Mouse (Mus musculus) limb, embryonic 14.5 days (tissue): ENCODE measurements around the gene Gm4869. TPM values are rescaled to one million over a fixed set of nuclear protein-coding genes. Genes with fewer than 3 reads are reported as not detected.
A peak's percentile ranks its signal among the peaks of the same experiment; 100 is the strongest.

Source experiments
- ATAC-seq: fragments of 200-750 bp; cut with Nextera tagmentation; 2 replicates; pipeline ENCODE4 v1.8.0; 2017; ENCODE audit warnings: low read depth, moderate number of reproducible peaks, moderate TSS enrichment; ENCODE audit not compliant: low FRiP score
- DNase-seq: peaks from one replicate; pipeline ENCODE4 v3.0.0-alpha.2; 2015; ENCODE audit warnings: low spot score
- H3K27ac ChIP-seq: fragments of 300-500 bp; sonication (generic); replicated peaks from 2 replicates; pipeline ENCODE4 v1.5.1; 2014; ENCODE audit warnings: low read depth, mild to moderate bottlenecking, low read length, moderate library complexity, mixed read lengths
- H3K27me3 ChIP-seq: fragments of 300-500 bp; sonication (generic); 2 replicates; pipeline ENCODE4 v1.6.1; 2014; ENCODE audit warnings: low read length, mixed read lengths; ENCODE audit not compliant: control insufficient read depth, insufficient read depth
- H3K36me3 ChIP-seq: fragments of 300-500 bp; sonication (generic); 2 replicates; pipeline ENCODE4 v1.6.1; 2014; ENCODE audit warnings: mild to moderate bottlenecking, low read length, moderate library complexity, mixed read lengths; ENCODE audit not compliant: control insufficient read depth, insufficient read depth
- H3K4me1 ChIP-seq: fragments of 300-500 bp; sonication (generic); 2 replicates; pipeline ENCODE4 v1.6.1; 2014; ENCODE audit warnings: antibody characterized with exemption, low read length, mixed read lengths; ENCODE audit not compliant: control insufficient read depth, insufficient read depth
- H3K4me2 ChIP-seq: fragments of 300-500 bp; sonication (generic); replicated peaks from 2 replicates; pipeline ENCODE4 v1.6.1; 2014; ENCODE audit warnings: low read depth, mild to moderate bottlenecking, low read length, moderate library complexity; ENCODE audit not compliant: severe bottlenecking
- H3K4me3 ChIP-seq: fragments of 300-500 bp; sonication (generic); replicated peaks from 2 replicates; pipeline ENCODE4 v1.5.1; 2014; ENCODE audit warnings: low read length
- H3K9ac ChIP-seq: fragments of 300-500 bp; sonication (generic); 2 replicates; pipeline ENCODE4 v1.6.1; 2014; ENCODE audit warnings: mild to moderate bottlenecking, low read depth, low read length, moderate library complexity; ENCODE audit not compliant: severe bottlenecking
- H3K9me3 ChIP-seq: fragments of 300-500 bp; sonication (generic); 2 replicates; pipeline ENCODE4 v1.6.1; 2016; ENCODE audit warnings: low read length; ENCODE audit not compliant: control insufficient read depth
- POLR2A ChIP-seq: fragments of 200-500 bp; IDR thresholded peaks from 2 replicates; pipeline ENCODE4 v1.8.0; 2012; ENCODE audit warnings: inconsistent platforms, mild to moderate bottlenecking, moderate library complexity, borderline replicate concordance; ENCODE audit not compliant: insufficient read depth, insufficient read length; ENCODE audit errors: extremely low read depth
- WGBS: fragments of 180-500 bp; shearing (Covaris S2); extraction: QIAGEN DNeasy Blood & Tissue Kit; methylation state at CpG from one replicate; pipeline ENCODE4 v1.1.7; 2014; 5-methylcytosine and 5-hydroxymethylcytosine counted together
- polyA plus RNA-seq, 2 experiments: library from polyadenylated mRNA; depleted of rRNA in 1 of 2; stranded (reverse) in 1 of 2; unstranded in 1 of 2; fragments of >200 nt; fragmentation: Nextera tagmentation in 1 of 2; extraction: Ambion mirVana in 1 of 2; gene quantifications; 2 replicates each; pipeline versions ENCODE4 v1.2.1 to v1.2.3; 2012 to 2014

Gm4869 gene
- polyA plus RNA-seq, 2 experiments, result 0.13 TPM; not detected in 1

DNA sequence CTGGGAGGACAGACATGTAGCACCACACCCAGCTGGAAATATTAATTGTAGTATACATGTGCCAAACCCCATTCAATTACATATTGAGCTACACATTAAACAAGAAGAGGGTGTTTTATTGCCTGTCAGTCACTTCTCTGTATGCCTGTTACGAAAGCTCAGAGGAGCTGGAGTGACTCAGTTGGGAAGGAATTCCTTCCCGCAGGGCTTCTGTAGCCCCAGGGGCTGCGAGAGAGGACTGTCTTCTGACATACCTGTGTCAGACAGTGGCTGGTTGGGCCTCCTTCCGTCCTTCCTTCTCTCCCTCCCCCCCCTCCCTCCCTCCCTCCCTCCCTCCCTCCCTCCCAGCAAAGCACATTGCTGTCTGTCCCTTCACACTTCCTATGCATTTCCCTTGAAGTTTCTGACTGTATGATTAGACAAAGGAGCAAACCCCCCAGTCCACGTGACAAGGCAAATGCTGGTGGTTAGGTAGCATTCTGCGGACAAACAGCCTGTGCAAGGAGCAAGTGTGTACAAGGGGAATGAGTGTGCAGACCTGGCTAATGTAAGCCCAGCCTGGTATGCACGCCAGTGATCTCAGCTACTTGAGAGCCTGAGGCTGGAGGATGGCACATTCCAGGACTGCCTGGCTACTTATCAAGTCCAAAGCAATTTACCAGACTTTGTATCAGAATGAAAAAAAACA is 69.5 kb downstream of the Gm4869 start:
- H3K27ac ChIP-seq, result no peak overlapping the region
- H3K4me3 ChIP-seq, result no peak overlapping the region
- H3K9me3 ChIP-seq, result no peaks in the 10 kb centered on the region
- no peak overlapping the region for H3K9ac ChIP-seq
- WGBS, result 45% methylated on average over 7 of the region's 7 CpGs
- H3K4me1 ChIP-seq, result peaks cover 4% of the 10 kb centered on the region; the same call in 1 of the 2 replicates
- ATAC-seq (peak; percentile 34; the same call in 1 of the 2 replicates), DNase-seq (peak; percentile 46)
- H3K27me3 ChIP-seq, result no peaks in the 10 kb centered on the region
- no peak for TF ChIP-seq POLR2A
- H3K4me2 ChIP-seq, result no peak overlapping the region
- H3K36me3 ChIP-seq, result peaks cover 2% of the 10 kb centered on the region; the same call in 1 of the 2 replicates

DNA sequence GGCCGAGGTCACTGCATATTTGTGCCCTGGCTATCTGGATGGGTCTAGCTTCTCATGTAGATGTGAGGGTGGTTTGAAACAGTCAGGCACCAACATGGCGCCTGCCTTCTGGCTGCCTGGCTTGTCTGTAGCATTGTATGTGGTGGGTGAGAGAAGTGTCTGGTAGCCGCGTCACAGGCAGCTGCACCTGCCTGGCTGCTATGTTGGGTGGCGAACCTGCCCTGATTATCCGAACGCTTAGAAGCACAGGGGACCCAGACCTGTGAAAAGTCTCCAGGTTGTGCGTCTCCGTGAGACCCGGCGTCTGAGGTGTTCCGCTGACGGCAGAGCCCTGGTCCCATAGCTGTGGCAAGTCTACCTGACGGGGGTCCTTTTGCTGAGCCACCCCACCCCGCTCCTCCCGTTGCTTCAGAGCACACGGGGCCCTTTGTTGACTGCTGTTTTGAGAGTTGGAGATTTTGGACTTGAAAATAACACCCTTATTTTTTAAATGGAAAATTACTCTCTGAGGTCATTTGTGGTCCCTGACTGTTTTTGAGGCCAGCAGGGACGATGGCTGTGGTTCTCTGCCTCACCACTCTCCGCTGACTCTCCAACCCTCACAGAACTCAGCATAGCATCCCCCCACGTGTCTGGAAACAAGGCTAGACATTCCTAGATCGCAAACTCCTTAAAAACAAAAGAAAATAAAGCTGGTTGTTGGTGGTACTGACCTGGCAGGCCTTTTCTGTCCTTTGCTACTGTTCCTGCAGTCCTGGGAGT is 71.9 kb downstream of the Gm4869 start:
- ATAC-seq, result no peak

DNA sequence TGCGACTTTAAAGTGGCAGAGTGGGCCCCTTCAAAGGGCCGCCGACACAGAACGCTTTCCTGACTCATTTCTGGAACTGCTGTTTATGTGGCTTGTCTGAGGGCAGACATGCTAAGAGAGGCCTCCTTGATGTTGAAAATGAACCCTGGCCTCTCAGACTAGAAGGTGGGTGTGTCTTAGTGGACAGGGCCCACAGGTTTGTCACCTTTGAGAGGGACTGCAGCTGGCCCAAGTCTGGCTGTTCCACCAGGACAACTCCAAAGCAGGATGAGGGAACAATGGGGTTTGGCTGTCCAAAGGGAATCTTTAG is 72.4 kb downstream of the Gm4869 start:
- Histone ChIP-seq H3K4me1 (peaks cover 3% of the 10 kb centered on the region; the same call in 1 of the 2 replicates), H3K9ac (no peak overlapping the region), H3K36me3 (peaks cover 6% of the 10 kb centered on the region; the same call in 1 of the 2 replicates), H3K9me3 (no peaks in the 10 kb centered on the region), H3K27ac (no peak overlapping the region), H3K27me3 (no peaks in the 10 kb centered on the region), H3K4me2 (no peak overlapping the region), H3K4me3 (no peak overlapping the region)
- no peak for TF ChIP-seq POLR2A
- WGBS, result 78% methylated on average over 4 of the region's 4 CpGs
- ATAC-seq, result no peak
- no peak for DNase-seq

More for the DNA sequence above, 71.9 kb downstream of the Gm4869 start:
- peaks cover 4% of the 10 kb centered on the region; the same call in 1 of the 2 replicates for H3K36me3 ChIP-seq
- no peak overlapping the region for H3K9ac ChIP-seq
- no peak overlapping the region for H3K4me3 ChIP-seq
- TF ChIP-seq POLR2A, result no peak
- WGBS, result 86% methylated on average over 21 of the region's 21 CpGs
- H3K27ac ChIP-seq, result no peak overlapping the region
- no peaks in the 10 kb centered on the region for H3K9me3 ChIP-seq
- H3K4me1 ChIP-seq, result peaks cover 3% of the 10 kb centered on the region; the same call in 1 of the 2 replicates
- no peak for DNase-seq
- no peaks in the 10 kb centered on the region for H3K27me3 ChIP-seq
- no peak overlapping the region for H3K4me2 ChIP-seq

DNA sequence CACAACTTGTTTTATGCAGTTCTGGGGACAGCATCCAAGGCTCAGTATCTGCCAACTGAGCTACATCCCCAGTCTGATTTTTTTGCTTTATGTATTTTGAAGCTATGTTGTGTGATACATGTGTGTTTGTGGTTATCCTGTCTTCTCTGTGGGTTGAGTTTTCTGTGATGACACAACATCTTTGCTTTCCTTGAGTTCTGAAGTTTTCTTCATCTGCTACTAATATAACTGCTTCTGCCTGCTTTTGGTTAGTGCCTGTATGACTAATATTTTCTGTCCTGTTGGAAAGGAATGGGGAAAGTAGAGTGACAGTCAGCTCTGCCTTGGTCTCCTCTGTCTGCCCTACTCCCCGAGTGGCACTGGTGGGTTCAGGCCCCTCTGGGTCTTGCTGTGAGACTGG is 75.8 kb downstream of the Gm4869 start:
- peaks cover 30% of the 10 kb centered on the region for H3K36me3 ChIP-seq
- 75% methylated on average over 1 of the region's 1 CpGs for WGBS

DNA sequence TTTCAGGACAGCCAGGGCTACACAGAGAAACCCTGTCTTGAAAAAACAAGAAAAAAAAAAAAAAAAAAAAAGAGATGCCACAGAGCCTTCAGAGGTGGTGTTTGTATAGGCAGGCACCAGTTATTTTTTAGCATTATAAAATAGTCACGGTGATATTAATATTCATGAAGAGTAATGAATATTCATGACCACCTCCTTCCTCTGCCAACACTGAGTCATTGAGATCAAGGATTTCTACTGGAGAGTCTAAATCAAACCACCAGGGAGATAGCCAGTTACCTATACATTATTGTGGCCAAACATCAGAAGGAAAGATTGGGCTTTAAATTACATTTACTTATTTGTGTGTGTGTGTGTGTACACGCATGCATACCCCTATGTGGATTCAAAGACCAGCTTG is 81.3 kb downstream of the Gm4869 start:
- DNase-seq (no peak), ATAC-seq (no peak)
- no peaks in the 10 kb centered on the region for H3K27me3 ChIP-seq
- H3K9me3 ChIP-seq, result no peaks in the 10 kb centered on the region
- no peak overlapping the region for H3K9ac ChIP-seq
- no peaks in the 10 kb centered on the region for H3K4me1 ChIP-seq
- 93% methylated on average over 2 of the region's 2 CpGs for WGBS
- no peak overlapping the region for H3K4me3 ChIP-seq
- peaks cover 45% of the 10 kb centered on the region for H3K36me3 ChIP-seq
- TF ChIP-seq POLR2A, result no peak
- H3K27ac ChIP-seq, result no peak overlapping the region
- no peak overlapping the region for H3K4me2 ChIP-seq

More for the DNA sequence above, 75.8 kb downstream of the Gm4869 start:
- DNase-seq, result no peak
- Histone ChIP-seq H3K27me3 (no peaks in the 10 kb centered on the region), H3K9ac (no peak overlapping the region), H3K9me3 (no peaks in the 10 kb centered on the region), H3K27ac (no peak overlapping the region), H3K4me1 (no peaks in the 10 kb centered on the region), H3K4me3 (no peak overlapping the region), H3K4me2 (no peak overlapping the region)
- ATAC-seq, result no peak
- TF ChIP-seq POLR2A, result no peak
